Mouse (Mus musculus) bone marrow macrophage, adult 2 months (primary cell): ENCODE data around the gene Patj.

ENCODE experiments used
- CTCF ChIP-seq: IDR thresholded peaks from 2 replicates; pipeline ENCODE4 v1.5.1; 2012; ENCODE audit warnings: low read depth, mild to moderate bottlenecking, low read length, moderate library complexity
- POLR2A ChIP-seq: IDR thresholded peaks from 2 replicates; pipeline ENCODE4 v1.6.1; 2012; ENCODE audit warnings: mild to moderate bottlenecking, low read depth, low read length, borderline replicate concordance

DNA sequence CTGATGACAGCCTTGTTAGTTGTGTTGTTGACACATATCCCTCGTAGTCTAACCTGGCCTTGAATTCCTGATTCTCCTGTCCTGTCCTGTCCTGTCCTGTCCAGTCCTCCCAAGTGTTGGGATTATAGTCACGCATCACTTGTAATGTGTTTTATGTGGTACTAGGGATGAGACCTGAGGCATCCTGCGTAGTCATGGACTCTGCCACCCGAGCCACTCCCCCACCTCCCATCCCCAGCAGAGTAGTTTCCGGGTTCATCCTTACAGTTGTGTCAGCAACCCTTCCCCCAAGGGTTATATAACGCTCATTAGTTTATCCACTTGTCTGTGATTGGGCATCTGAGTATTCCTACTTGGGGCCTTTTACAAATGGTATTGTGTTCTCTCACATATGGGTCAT, 8.8 kb downstream of the Patj start:
- no peak for TF ChIP-seq CTCF
- TF ChIP-seq POLR2A = no peak
